Mouse (Mus musculus): ENCODE results near the gene Chmp3. TPM values are rescaled to one million over a fixed set of nuclear protein-coding genes. Genes with fewer than 3 reads are reported as not detected.

Chmp3 gene
- total and polyA plus RNA-seq, 3 experiments: 27.8 to 68.1 (median 44.7) TPM

DNA sequence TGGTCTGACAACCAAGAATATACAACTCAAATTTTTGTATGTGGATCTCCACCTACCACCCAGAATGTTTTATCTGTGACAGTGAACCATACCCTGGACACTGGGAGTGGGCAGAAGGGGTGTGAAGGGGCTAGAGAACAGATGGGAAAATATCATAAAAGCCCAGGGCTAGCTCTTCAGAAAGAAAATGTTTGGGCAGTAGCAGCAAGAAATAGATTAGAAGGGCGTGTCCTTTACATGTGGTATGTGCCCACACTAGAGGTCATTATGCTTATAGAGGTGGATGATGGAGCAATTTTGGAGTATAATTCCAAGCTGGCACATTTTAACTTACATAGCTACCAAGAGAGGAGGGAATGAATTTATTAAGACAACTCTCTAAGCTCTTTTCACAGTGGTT is 31.8 kb downstream of the Chmp3 start:
- H3K4me2 ChIP-seq (ENCODE audit: insufficient read depth, low read depth, poor library complexity, severe bottlenecking): no peak overlapping the region

DNA sequence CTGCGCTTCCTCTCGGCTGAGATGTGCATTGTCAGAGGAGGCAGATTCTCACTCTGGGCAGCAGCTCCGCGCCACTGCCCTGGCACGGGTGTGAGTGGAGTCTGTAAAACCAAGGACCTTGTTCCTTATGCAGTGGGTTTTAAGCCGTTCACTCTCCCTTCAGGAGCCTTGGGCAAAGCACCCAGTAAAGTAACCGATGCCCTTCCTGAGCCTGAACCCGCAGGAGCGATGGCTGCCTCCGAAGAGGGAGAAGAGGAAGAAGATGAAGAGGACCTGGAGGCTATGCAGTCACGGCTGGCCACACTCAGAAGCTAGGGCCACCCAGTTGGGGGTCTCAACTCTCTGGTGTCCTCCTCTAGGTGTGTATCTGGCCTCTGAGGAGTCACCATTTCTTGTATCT is 35.9 kb downstream of the Chmp3 start:
- H3K27me3 ChIP-seq (replicated peaks): no peaks in the 10 kb centered on the region
- H3K9ac ChIP-seq (ENCODE audit: insufficient read depth, low read depth): no peak overlapping the region
- no peaks in the 10 kb centered on the region for H3K9me3 ChIP-seq (replicated peaks; ENCODE audit: low read length)
- no peaks in the 10 kb centered on the region for H3K79me2 ChIP-seq (replicated peaks; ENCODE audit: control insufficient read depth, extremely low read depth, insufficient read depth, poor library complexity, severe bottlenecking)
- dilution Hi-C loops (cut with MboI; ENCODE audit: extremely low pct_ligation_motif_present, extremely low pct_unique_long_range_greater_than_20kb, low sequenced_read_pairs): no loop called here
- no peak overlapping the region for H3K4me3 ChIP-seq (replicated peaks in 1 of 3; ENCODE audit: low read depth in 2 of 3, low read length in 2 of 3, poor library complexity in 1 of 3)
- peaks cover 25 to 66% of the 10 kb centered on the region in 2 experiments for H3K36me3 ChIP-seq (replicated peaks in 1 of 2; ENCODE audit: control insufficient read depth in 1 of 2, insufficient read depth in 1 of 2, low read length in 1 of 2)
- H3K4me2 ChIP-seq (ENCODE audit: insufficient read depth, low read depth, poor library complexity, severe bottlenecking): no peak overlapping the region
- DNase-seq (ENCODE audit: extremely low read depth): no peak
- no peak overlapping the region for H3K27ac ChIP-seq (ENCODE audit: insufficient read depth, low read depth)
- in situ Hi-C loops (cut with MboI; ENCODE audit: low pct_ligation_motif_present, low pct_unique_long_range_greater_than_20kb, low sequenced_read_pairs): no loop called here
- no peaks in the 10 kb centered on the region for H3K4me1 ChIP-seq (ENCODE audit: control insufficient read depth in 1 of 2, insufficient read depth in 2 of 2)
- TF ChIP-seq USF1 (IDR thresholded peaks at IDR 0.05; ENCODE audit: low read depth, low read length): no peak
- TF ChIP-seq MAZ (IDR thresholded peaks at IDR 0.05; ENCODE audit: low read depth, low read length): no peak

More for the DNA sequence above, 31.8 kb downstream of the Chmp3 start:
- in situ Hi-C loops (cut with MboI; ENCODE audit: low pct_ligation_motif_present, low pct_unique_long_range_greater_than_20kb, low sequenced_read_pairs) (no loop called here), dilution Hi-C loops (cut with MboI; ENCODE audit: extremely low pct_ligation_motif_present, extremely low pct_unique_long_range_greater_than_20kb, low sequenced_read_pairs) (no loop called here)
- Histone ChIP-seq H3K9me3 (replicated peaks; ENCODE audit: low read length) (no peaks in the 10 kb centered on the region), H3K9ac (ENCODE audit: insufficient read depth, low read depth) (no peak overlapping the region), H3K36me3 (replicated peaks in 1 of 2; ENCODE audit: control insufficient read depth in 1 of 2, insufficient read depth in 1 of 2, low read length in 1 of 2) (peaks cover 33 to 75% of the 10 kb centered on the region in 2 experiments), H3K27ac (ENCODE audit: insufficient read depth, low read depth) (no peak overlapping the region), H3K4me3 (replicated peaks in 1 of 3; ENCODE audit: low read depth in 2 of 3, low read length in 2 of 3, poor library complexity in 1 of 3) (no peak overlapping the region), H3K79me2 (replicated peaks; ENCODE audit: control insufficient read depth, extremely low read depth, insufficient read depth, poor library complexity, severe bottlenecking) (no peaks in the 10 kb centered on the region), H3K27me3 (replicated peaks) (no peaks in the 10 kb centered on the region), H3K4me1 (ENCODE audit: control insufficient read depth in 1 of 2, insufficient read depth in 2 of 2) (no peaks in the 10 kb centered on the region)
- DNase-seq (ENCODE audit: extremely low read depth): no peak
- TF ChIP-seq ZMIZ1 (IDR thresholded peaks at IDR 0.05; ENCODE audit: low read depth, low read length) (no peak), SMC3 (IDR thresholded peaks at IDR 0.05; ENCODE audit: low read depth, low read length) (no peak), ETS1 (conservative IDR thresholded peaks at IDR 0.05; ENCODE audit: low read depth, low read length) (no peak), TCF12 (IDR thresholded peaks at IDR 0.05; ENCODE audit: low read depth, low read length) (no peak), CTCF (conservative IDR thresholded peaks at IDR 0.05 in 1 of 2, IDR thresholded peaks at IDR 0.05 in 1 of 2; ENCODE audit: low read depth in 2 of 2, low read length in 2 of 2) (no peak), USF1 (IDR thresholded peaks at IDR 0.05; ENCODE audit: low read depth, low read length) (no peak), MYC (IDR thresholded peaks at IDR 0.05; ENCODE audit: low read depth, low read length) (no peak), GABPA (IDR thresholded peaks at IDR 0.05; ENCODE audit: insufficient replicate concordance, low read depth, low read length) (no peak), CHD2 (IDR thresholded peaks at IDR 0.05; ENCODE audit: low read length) (no peak), PAX5 (IDR thresholded peaks at IDR 0.05; ENCODE audit: low read length) (no peak), MXI1 (IDR thresholded peaks at IDR 0.05; ENCODE audit: low read depth, low read length) (no peak), NRF1 (IDR thresholded peaks at IDR 0.05; ENCODE audit: low read depth, low read length) (no peak)

DNA sequence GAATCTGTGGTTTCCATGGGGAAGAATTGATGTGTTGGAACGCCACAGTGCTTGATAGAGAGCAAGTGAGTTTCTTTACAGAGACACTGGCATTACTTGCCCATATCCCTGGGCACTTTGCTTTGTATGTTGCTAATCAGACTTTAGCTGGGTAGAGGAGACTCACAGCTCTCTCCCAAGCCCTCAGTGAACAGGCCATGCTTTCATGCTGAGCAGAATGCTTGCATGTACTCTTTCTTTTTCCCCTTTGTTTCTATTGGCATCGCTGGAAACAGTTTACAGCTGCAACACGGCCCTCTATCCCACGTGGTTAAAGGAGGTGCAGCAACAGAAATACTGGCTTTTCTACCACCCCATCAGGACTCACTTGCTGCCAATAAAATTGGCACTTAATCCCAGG is 39.6 kb downstream of the Chmp3 start:
- TF ChIP-seq SMC3 (IDR thresholded peaks at IDR 0.05; ENCODE audit: low read depth, low read length) (no peak), TCF12 (IDR thresholded peaks at IDR 0.05; ENCODE audit: low read depth, low read length) (no peak), NELFE (IDR thresholded peaks at IDR 0.05; ENCODE audit: low read depth, low read length) (no peak), CHD1 (IDR thresholded peaks at IDR 0.05; ENCODE audit: low read depth, low read length) (no peak), TBP (conservative IDR thresholded peaks at IDR 0.05; ENCODE audit: low read depth, low read length) (no peak), MAFK (IDR thresholded peaks at IDR 0.05; ENCODE audit: insufficient replicate concordance, low read length) (no peak), ZNF384 (IDR thresholded peaks at IDR 0.05; ENCODE audit: low read depth, low read length) (no peak), MEF2A (IDR thresholded peaks at IDR 0.05; ENCODE audit: borderline replicate concordance, low read depth, low read length) (no peak), PAX5 (IDR thresholded peaks at IDR 0.05; ENCODE audit: low read length) (no peak), IRF4 (IDR thresholded peaks at IDR 0.05; ENCODE audit: low read depth, low read length) (no peak), CHD2 (IDR thresholded peaks at IDR 0.05; ENCODE audit: low read length) (no peak), ZKSCAN1 (IDR thresholded peaks at IDR 0.05; ENCODE audit: borderline replicate concordance, low read depth, low read length) (no peak), ZMIZ1 (IDR thresholded peaks at IDR 0.05; ENCODE audit: low read depth, low read length) (no peak), USF1 (IDR thresholded peaks at IDR 0.05; ENCODE audit: low read depth, low read length) (no peak), HCFC1 (IDR thresholded peaks at IDR 0.05; ENCODE audit: low read depth, low read length) (no peak), EP300 (IDR thresholded peaks at IDR 0.05; ENCODE audit: low read length) (no peak), JUND (conservative IDR thresholded peaks at IDR 0.05; ENCODE audit: low read depth, low read length) (no peak), ETS1 (conservative IDR thresholded peaks at IDR 0.05; ENCODE audit: low read depth, low read length) (no peak), RAD21 (IDR thresholded peaks at IDR 0.05; ENCODE audit: low read depth, low read length) (no peak), CTCF (conservative IDR thresholded peaks at IDR 0.05 in 1 of 2, IDR thresholded peaks at IDR 0.05 in 1 of 2; ENCODE audit: low read depth in 2 of 2, low read length in 2 of 2) (no peak)
- peaks cover 27 to 63% of the 10 kb centered on the region in 2 experiments for H3K36me3 ChIP-seq (replicated peaks in 1 of 2; ENCODE audit: control insufficient read depth in 1 of 2, insufficient read depth in 1 of 2, low read length in 1 of 2)

More for the DNA sequence above, 39.6 kb downstream of the Chmp3 start:
- H3K27me3 ChIP-seq (replicated peaks): no peaks in the 10 kb centered on the region
- in situ Hi-C loops (cut with MboI; ENCODE audit: low pct_ligation_motif_present, low pct_unique_long_range_greater_than_20kb, low sequenced_read_pairs): no loop called here
- DNase-seq (ENCODE audit: extremely low read depth): no peak
- H3K4me1 ChIP-seq (ENCODE audit: control insufficient read depth in 1 of 2, insufficient read depth in 2 of 2): no peaks in the 10 kb centered on the region
- no peak overlapping the region for H3K4me3 ChIP-seq (replicated peaks in 1 of 3; ENCODE audit: low read depth in 2 of 3, low read length in 2 of 3, poor library complexity in 1 of 3)
- no peak overlapping the region for H3K4me2 ChIP-seq (ENCODE audit: insufficient read depth, low read depth, poor library complexity, severe bottlenecking)
- no peak overlapping the region for H3K9ac ChIP-seq (ENCODE audit: insufficient read depth, low read depth)
- dilution Hi-C loops (cut with MboI; ENCODE audit: extremely low pct_ligation_motif_present, extremely low pct_unique_long_range_greater_than_20kb, low sequenced_read_pairs): no loop called here
- no peak overlapping the region for H3K27ac ChIP-seq (ENCODE audit: insufficient read depth, low read depth)
- no peaks in the 10 kb centered on the region for H3K9me3 ChIP-seq (replicated peaks; ENCODE audit: low read length)
- H3K79me2 ChIP-seq (replicated peaks; ENCODE audit: control insufficient read depth, extremely low read depth, insufficient read depth, poor library complexity, severe bottlenecking): no peaks in the 10 kb centered on the region

Data from CH12.LX (cell line).